In genomic region chr5:77354361-77354787, GRCm38 (mm10) we compare ENCODE assay signal across 8 mouse cellular contexts. TPM values are rescaled to one million over a fixed set of nuclear protein-coding genes. Genes with fewer than 3 reads are reported as not detected.
DNase-seq lines count a peak whose midpoint lies in the region; ATAC-seq and TF ChIP-seq lines count a peak whose summit lies in the region.

No protein-coding gene starts in this region.

- in situ Hi-C loops in Patski (cut with MboI; ENCODE audit: low pct_unique_long_range_greater_than_20kb): loop anchor here (5.0 to 10.0 kb wide), 2 partner anchors 50 to 108 kb away; partner anchors contain the start of gene Igfbp7

- peaks cover 10% of the 10 kb centered on the region; the same call in 1 of the 2 replicates for H3K4me1 ChIP-seq in hindbrain, embryonic 14.5 days (replicated peaks; ENCODE audit: control insufficient read depth, insufficient read depth, low read length)

- peak; percentile 60 for ATAC-seq in Patski
- ATAC-seq in hindbrain, embryonic 14.5 days (ENCODE audit: low FRiP score): peak; percentile 76

- no peak overlapping the region for H3K27ac ChIP-seq in hindbrain, embryonic 14.5 days

- H3K4me2 ChIP-seq in hindbrain, embryonic 14.5 days (replicated peaks): peak overlapping the region; percentile 50

- CTCF ChIA-PET in Patski (lab: Charles Lee): interaction anchor here (0.8 to 7.2 kb wide), 20 partner anchors 8 to 113 kb away, joined by 3 to 46 read pairs (median 9); partner anchors contain the start of gene Igfbp7

- peak; percentile 99 for TF ChIP-seq CTCF in Patski (IDR thresholded peaks at IDR 0.05)

- no peaks in the 10 kb centered on the region for H3K27me3 ChIP-seq in Patski
- no peaks in the 10 kb centered on the region for H3K27me3 ChIP-seq in hindbrain, embryonic 14.5 days (ENCODE audit: control insufficient read depth, insufficient read depth, low read length)

- POLR2A ChIA-PET in Patski (lab: Charles Lee): interaction anchor here (1.0 to 3.0 kb wide), 6 partner anchors 13 to 105 kb away, joined by 3 to 12 read pairs (median 6); partner anchors contain the start of gene Igfbp7

- peaks cover 14% of the 10 kb centered on the region for H3K36me3 ChIP-seq in hindbrain, embryonic 14.5 days (replicated peaks; ENCODE audit: control insufficient read depth, insufficient read depth)

- peak overlapping the region; percentile 11; the same call in 1 of the 2 replicates for H3K4me3 ChIP-seq in hindbrain, embryonic 14.5 days (replicated peaks; ENCODE audit: low read length)

- H3K9ac ChIP-seq in hindbrain, embryonic 14.5 days: no peak overlapping the region

- no peaks in the 10 kb centered on the region for H3K9me3 ChIP-seq in hindbrain, embryonic 14.5 days (ENCODE audit: control insufficient read depth, low read length)

- DNase-seq in Patski (ENCODE audit: low read depth, low spot score): peak; percentile 77
- DNase-seq in cerebellum, postnatal 10 days: peak; percentile 92 to 94
- peak; percentile 88 to 91 for DNase-seq in frontal cortex, postnatal 25 days (ENCODE audit: low spot score in 2 of 2)
- peak; percentile 93 for DNase-seq in hindbrain, embryonic 14.5 days (ENCODE audit: low spot score)
- DNase-seq in layer of hippocampus, postnatal 25 days (ENCODE audit: extremely low spot score in 1 of 2, low spot score in 1 of 2): peak; percentile 90 to 93
- DNase-seq in lung, postnatal 14 days: peak; percentile 90
- peak; percentile 62 for DNase-seq in retina, adult 2 months (ENCODE audit: low read depth, low spot score)
- DNase-seq in thymus, postnatal 36 days: peak; percentile 70 to 79

- WGBS in hindbrain, embryonic 14.5 days: 7% methylated on average over 16 of the region's 16 CpGs

RNA-seq across cellular contexts. Expression of gene Polr2b, which starts 44.4 kb away (rescaled TPM):
- polyA plus RNA-seq in Patski (2021): 75.3 TPM
- polyA plus RNA-seq in hindbrain, embryonic 14.5 days (2014; fragmentation: Nextera tagmentation; extraction: Ambion mirVana): 57.5 and 67.8 TPM in 2 replicates
- total RNA-seq in layer of hippocampus, postnatal 25 days (2021): 10 to 100 TPM; 48.2 to 48.8 TPM

RNA-seq across cellular contexts. Expression of gene Noa1, which starts 44.5 kb away (rescaled TPM):
- 28.2 TPM for polyA plus RNA-seq in Patski (2021)
- 32.1 and 37.3 TPM in 2 replicates for polyA plus RNA-seq in hindbrain, embryonic 14.5 days (2014; fragmentation: Nextera tagmentation; extraction: Ambion mirVana)
- total RNA-seq in layer of hippocampus, postnatal 25 days (2021): 10 to 100 TPM; 25.7 to 26.4 TPM

RNA-seq across cellular contexts. Expression of gene Igfbp7, which starts 53.5 kb away (rescaled TPM):
- polyA plus RNA-seq in Patski (2021): 1,229 TPM
- polyA plus RNA-seq in hindbrain, embryonic 14.5 days (2014; fragmentation: Nextera tagmentation; extraction: Ambion mirVana): 70.5 and 80.4 TPM in 2 replicates
- total RNA-seq in layer of hippocampus, postnatal 25 days (2021): 10 to 100 TPM; 31.2 to 33.6 TPM

Comparison
In these comparisons a context has a peak if more than half of its experiments do, and no peak if none do; other contexts are left out.
1. RNA of gene Igfbp7, which starts 53.5 kb away (polyA plus RNA-seq): 1,229 TPM in Patski (single experiment); 70.5 to 80.4 TPM in hindbrain, embryonic 14.5 days; every median in the first group is over 10 times any median in the second.
2. Peak in every context shown above with its lines, with median percentiles within 50 percentile points of each other: DNase-seq.